Mouse (Mus musculus) spleen, postnatal 14 days (tissue): ENCODE measurements around the gene Gm10309.
"Not testable (repeated sequence)": the region's sequence is repeated elsewhere in the genome, so short reads cannot be mapped to it uniquely, and the experiment has no call there.

Experiments
- DNase-seq, 2 experiments: peaks; one replicate each; pipeline ENCODE4 v3.0.0; 2021 to 2022; ENCODE audit warnings: low spot score in 2 of 2

Gene Gm10309

GRCm38 (mm10) chr17:86509871-86510270 lies 4.8 kb upstream of the Gm10309 start:
- no peak for DNase-seq

- DNase-seq = no peak
Measured at GRCm38 (mm10) chr17:86508212-86508490, 3.1 kb upstream of the Gm10309 start.

GRCm38 (mm10) chr17:86507342-86508211 lies 2.5 kb upstream of the Gm10309 start:
- DNase-seq = no peak

GRCm38 (mm10) chr17:86506881-86507280 lies 1.8 kb upstream of the Gm10309 start:
- no peak for DNase-seq

GRCm38 (mm10) chr17:86503208-86503897 lies 1.7 kb downstream of the Gm10309 start:
- DNase-seq = no peak

GRCm38 (mm10) chr17:86501393-86501792 lies 3.6 kb downstream of the Gm10309 start:
- no peak for DNase-seq

- DNase-seq = no peak
Measured at GRCm38 (mm10) chr17:86499359-86500045, 5.5 kb downstream of the Gm10309 start.

GRCm38 (mm10) chr17:86497302-86497701 lies 7.7 kb downstream of the Gm10309 start:
- DNase-seq = no peak

GRCm38 (mm10) chr17:86496123-86496771 lies 8.8 kb downstream of the Gm10309 start:
- no peak for DNase-seq

- DNase-seq = no peak
Measured at GRCm38 (mm10) chr17:86494895-86495294, 10.1 kb downstream of the Gm10309 start.

GRCm38 (mm10) chr17:86494494-86494893 lies 10.5 kb downstream of the Gm10309 start:
- no peak for DNase-seq

- DNase-seq = no peak
Measured at GRCm38 (mm10) chr17:86493891-86494420, 11.1 kb downstream of the Gm10309 start.

- no peak for DNase-seq
Measured at GRCm38 (mm10) chr17:86492376-86492775, 12.7 kb downstream of the Gm10309 start.

GRCm38 (mm10) chr17:86489827-86490226 lies 15.2 kb downstream of the Gm10309 start:
- no peak for DNase-seq

- no peak for DNase-seq
Measured at GRCm38 (mm10) chr17:86487450-86487849, 17.6 kb downstream of the Gm10309 start.

GRCm38 (mm10) chr17:86486657-86487056 lies 18.4 kb downstream of the Gm10309 start:
- no peak for DNase-seq

GRCm38 (mm10) chr17:86484087-86484737 lies 20.8 kb downstream of the Gm10309 start:
- peak; percentile 28 to 54 for DNase-seq

GRCm38 (mm10) chr17:86482675-86483074 lies 22.4 kb downstream of the Gm10309 start:
- no peak for DNase-seq

- DNase-seq = no peak
Measured at GRCm38 (mm10) chr17:86479406-86479805, 25.6 kb downstream of the Gm10309 start.

- not testable (repeated sequence) for DNase-seq
Measured at GRCm38 (mm10) chr17:86477401-86477800, 27.6 kb downstream of the Gm10309 start.

- DNase-seq = no peak
Measured at GRCm38 (mm10) chr17:86476674-86477073, 28.4 kb downstream of the Gm10309 start.
